Mouse (Mus musculus): ENCODE data around the gene Bfsp1.

Bfsp1 gene

GRCm38 (mm10) chr2:143853447-143853846, 9.5 kb downstream of the Bfsp1 start:
- DNase-seq (ENCODE audit: low spot score) = no peak

DNA sequence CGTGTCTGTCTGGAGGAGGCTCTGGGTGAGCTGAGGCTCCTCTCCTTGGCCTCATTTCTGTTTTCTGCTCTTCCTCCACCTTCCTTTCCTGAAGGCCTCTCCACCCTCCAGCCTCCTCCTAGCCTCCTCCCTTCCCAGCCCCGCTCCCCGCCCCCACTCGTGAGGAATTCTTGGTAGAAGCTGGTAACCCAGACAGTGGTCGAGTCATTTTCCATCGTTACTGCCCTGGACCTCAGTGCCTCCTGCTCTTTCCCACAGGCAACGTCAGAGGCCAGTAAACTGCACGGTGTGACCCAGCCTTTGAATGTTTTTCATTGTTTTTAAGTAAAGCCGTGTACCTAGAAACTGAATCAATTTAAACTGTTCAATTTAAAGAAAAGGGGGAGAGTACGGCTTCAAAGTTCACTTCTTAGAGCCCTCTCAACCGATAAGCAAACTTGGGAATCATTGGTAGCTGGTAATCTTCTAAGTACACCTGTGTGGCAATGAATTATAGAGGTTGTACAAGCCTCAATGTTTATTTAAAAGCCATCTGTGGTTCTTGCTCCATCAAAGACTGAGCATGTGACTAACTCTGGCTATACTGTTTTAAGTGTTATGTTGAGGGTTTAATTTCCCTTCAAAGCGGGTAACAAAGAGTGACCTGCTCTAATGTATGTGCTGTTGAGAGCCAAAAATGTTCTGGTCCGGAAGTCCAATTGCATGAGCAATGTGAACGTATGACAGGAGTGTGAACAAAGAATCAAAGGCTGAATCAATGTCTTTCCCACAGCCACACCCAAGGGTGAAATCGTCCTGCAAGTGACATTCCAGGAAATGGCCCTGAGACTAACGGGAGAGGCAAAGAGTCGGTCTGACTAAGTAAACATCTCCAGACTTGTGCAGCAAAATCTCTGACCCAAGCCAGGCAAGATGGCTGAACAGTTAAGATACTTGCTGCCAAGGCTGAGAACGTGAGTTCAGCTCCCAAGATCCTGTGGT, 10.4 kb downstream of the Bfsp1 start:
- no peak for DNase-seq (ENCODE audit: low spot score)

- no peak for DNase-seq (ENCODE audit: low spot score)
Measured at GRCm38 (mm10) chr2:143851354-143852221, 11.4 kb downstream of the Bfsp1 start.

DNA sequence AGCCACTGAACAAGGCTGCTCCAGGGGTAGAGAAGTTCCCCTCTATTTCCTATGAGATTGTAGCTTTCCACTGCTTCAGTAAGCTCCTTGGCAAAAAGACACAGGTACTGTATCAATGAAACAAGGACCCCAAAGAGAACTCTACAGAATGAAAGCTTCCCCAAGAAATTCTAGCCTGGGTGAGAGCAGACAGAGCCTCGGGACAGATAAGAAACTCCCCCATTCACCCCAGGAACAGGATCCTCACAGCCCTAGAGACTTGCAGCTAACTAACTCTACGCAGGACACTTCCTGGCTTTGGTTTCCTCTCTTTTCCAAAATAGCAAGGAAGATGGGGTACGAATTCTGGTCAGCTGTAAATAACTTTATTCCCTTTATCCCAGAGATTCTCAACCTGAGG, 15.7 kb downstream of the Bfsp1 start:
- DNase-seq (ENCODE audit: low spot score) = no peak

- peak; percentile 50 for DNase-seq (ENCODE audit: low spot score)
Measured at GRCm38 (mm10) chr2:143846799-143847198, 16.2 kb downstream of the Bfsp1 start.

DNA sequence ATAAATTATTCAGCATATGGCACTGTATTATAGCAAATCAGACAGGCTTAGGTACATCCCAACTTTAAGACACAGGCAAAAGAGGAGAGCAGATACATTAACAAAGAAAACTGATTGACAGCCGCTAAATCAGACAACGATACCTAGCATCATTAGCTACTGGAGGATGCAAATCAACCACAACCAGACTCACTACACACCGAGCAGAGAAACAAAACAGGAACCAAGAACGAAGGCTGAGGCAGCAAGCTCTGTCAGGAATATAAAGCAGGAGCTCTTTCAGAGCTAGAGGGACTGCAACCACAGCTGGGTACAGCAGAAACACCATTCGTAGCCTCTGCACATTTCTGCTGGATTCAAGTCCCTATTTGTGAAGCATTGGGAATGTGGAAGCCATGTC, 18.2 kb downstream of the Bfsp1 start:
- no peak for DNase-seq (ENCODE audit: low spot score)

DNA sequence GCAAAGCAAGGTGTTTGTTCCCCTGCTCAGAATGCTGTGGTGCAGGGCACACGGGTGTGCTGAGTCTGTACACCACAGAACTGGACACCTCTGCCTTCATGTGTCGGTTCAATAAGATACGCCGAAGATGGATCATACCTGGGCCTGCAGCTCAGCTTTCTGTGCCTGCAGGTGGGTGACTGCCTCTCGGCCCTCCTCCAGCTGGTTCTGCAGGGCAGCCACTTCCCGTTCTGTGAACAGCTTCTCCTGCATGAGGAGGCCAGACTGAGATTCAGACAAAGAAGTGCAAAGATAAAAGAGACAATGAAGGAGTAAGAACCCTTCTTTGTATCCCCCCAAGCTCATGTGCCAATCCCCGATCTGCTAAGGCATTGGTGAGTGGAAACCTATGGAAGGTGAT, 21.4 kb downstream of the Bfsp1 start:
- DNase-seq (ENCODE audit: low spot score) = no peak

- DNase-seq (ENCODE audit: low spot score) = no peak
Measured at GRCm38 (mm10) chr2:143840895-143841294, 22.1 kb downstream of the Bfsp1 start.

DNA sequence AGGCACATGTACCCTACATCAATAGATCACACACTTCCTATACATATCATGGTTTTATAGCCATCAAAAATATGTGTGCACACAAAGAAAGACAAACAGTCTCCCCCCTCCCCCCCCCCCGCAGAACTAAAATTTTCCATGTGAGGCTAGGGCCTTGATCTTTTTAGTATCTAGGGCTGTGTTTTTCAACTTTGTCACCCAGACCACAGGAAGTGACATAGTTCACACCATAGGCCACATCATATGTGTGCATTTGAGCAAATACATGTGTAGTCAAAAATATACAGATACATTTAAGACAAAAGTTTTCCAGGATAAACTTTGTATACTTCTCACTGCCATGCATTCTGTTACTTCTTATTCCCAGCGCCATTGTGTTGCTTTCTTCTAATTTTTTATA, 23.5 kb downstream of the Bfsp1 start:
- no peak for DNase-seq (ENCODE audit: low spot score)

GRCm38 (mm10) chr2:143838698-143839097, 24.3 kb downstream of the Bfsp1 start:
- DNase-seq (ENCODE audit: low spot score) = peak; percentile 58

GRCm38 (mm10) chr2:143837291-143837701, 25.7 kb downstream of the Bfsp1 start:
- DNase-seq (ENCODE audit: low spot score) = peak; percentile 80

DNA sequence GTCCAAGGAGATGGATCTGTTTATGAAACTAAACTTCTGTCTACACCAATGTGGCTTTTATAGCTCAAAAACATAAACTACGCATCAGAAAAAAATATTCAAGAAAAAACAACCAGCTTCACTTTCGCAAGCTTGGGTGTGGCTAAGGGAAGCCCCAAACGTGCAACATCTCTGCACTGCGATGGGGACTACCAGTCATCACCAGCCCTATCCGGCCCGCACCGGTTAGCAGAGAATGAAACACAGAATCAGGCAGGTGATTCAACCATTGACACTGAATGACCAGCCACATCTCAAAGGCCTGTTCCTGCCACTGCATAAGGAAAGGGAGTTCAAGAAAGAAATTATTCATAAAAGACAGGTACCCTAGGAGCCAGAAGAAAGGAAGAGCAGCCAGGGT, 27.2 kb downstream of the Bfsp1 start:
- no peak for DNase-seq (ENCODE audit: low spot score)

- DNase-seq (ENCODE audit: low spot score) = no peak
Measured at GRCm38 (mm10) chr2:143834082-143834481, 28.9 kb downstream of the Bfsp1 start.

GRCm38 (mm10) chr2:143832721-143833120, 30.3 kb downstream of the Bfsp1 start:
- DNase-seq (ENCODE audit: low spot score) = no peak

- DNase-seq (ENCODE audit: low spot score) = no peak
Measured at GRCm38 (mm10) chr2:143831645-143832044, 31.3 kb downstream of the Bfsp1 start.

DNA sequence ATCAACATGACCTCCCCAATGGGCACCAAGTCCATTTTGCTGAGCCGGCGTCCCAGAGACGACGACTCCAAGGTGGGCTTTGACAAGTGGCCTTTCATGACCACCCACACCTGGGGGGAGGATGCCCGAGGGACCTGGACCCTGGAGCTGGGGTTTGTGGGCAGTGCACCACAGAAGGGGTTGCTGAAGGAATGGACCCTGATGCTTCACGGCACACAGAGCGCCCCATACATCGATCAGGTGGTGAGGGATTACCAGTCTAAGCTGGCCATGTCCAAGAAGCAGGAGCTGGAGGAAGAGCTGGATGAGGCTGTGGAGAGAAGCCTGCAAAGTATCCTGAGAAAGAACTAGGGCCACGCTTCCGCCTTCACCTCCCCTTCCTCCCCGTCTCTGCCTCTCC, 49.5 kb downstream of the Bfsp1 start:
- no peak for DNase-seq (ENCODE audit: low spot score)

DNA sequence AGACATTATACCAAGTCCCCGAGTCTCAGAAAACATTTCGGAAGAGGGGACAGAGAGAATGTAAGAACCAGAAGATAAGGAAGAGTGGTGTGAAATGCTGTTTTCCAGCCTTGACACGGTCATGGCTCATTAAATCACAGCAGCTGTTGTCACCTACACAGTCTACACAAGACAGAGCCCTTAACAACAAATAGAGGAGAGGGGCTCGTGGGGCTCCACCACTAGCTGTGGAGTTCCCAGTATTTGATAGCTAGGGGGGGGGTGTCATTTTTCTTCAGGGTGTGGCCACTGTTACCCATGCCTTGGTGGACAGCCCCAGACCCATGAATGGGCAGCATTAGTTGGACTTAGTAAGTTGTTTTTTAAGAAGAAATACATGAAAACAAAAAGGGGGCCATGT, 50.7 kb downstream of the Bfsp1 start:
- no peak for DNase-seq (ENCODE audit: low spot score)

- DNase-seq (ENCODE audit: low spot score) = no peak
Measured at GRCm38 (mm10) chr2:143808789-143809188, 54.2 kb downstream of the Bfsp1 start.

GRCm38 (mm10) chr2:143806924-143807664, 55.9 kb downstream of the Bfsp1 start:
- no peak for DNase-seq (ENCODE audit: low spot score)

GRCm38 (mm10) chr2:143806140-143806923, 56.6 kb downstream of the Bfsp1 start:
- no peak for DNase-seq (ENCODE audit: low spot score)

DNA sequence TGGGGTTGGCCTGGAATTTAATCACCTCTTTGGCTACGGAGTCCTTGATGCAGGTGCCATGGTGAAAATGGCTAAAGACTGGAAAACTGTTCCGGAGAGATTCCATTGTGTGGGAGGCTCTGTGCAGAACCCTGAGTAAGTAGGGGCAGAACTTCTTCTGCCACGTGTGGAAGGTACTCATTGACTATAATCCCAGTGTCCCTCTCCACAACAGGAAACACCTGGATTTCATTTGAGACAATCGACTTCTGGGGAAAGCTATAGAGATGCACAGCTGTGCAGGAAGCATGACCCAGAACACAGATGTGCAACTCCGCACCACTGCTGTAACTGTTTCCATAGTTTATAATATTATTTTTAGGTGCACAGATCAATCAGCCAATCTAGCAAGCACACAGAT, 61.9 kb downstream of the Bfsp1 start:
- no peak for DNase-seq (ENCODE audit: low spot score)

Measured in urinary bladder, postnatal 14 days (tissue).